Mouse (Mus musculus) embryonic facial prominence, embryonic 11.5 days (tissue): Measurements from ENCODE around the gene Cdk8. TPM values are rescaled to one million over a fixed set of nuclear protein-coding genes. Genes with fewer than 3 reads are reported as not detected.

Experiments used
- ATAC-seq: fragments of 200-750 bp; cut with Nextera tagmentation; replicated peaks from 2 replicates; pipeline ENCODE4 v1.8.0; 2017; ENCODE audit warnings: low read depth; ENCODE audit not compliant: insufficient number of reproducible peaks, low FRiP score, low TSS enrichment
- DNase-seq: peaks from one replicate; pipeline ENCODE4 v3.0.0-alpha.2; 2015; ENCODE audit warnings: low spot score
- H3K27ac ChIP-seq: fragments of 300-500 bp; sonication (generic); replicated peaks from 2 replicates; pipeline ENCODE4 v1.5.1; 2014; ENCODE audit warnings: mild to moderate bottlenecking, low read depth, low read length, control low read depth
- H3K27me3 ChIP-seq: fragments of 300-500 bp; sonication (generic); 2 replicates; pipeline ENCODE4 v1.6.1; 2014; ENCODE audit warnings: mild to moderate bottlenecking, low read length, moderate library complexity, mixed read lengths; ENCODE audit not compliant: control insufficient read depth, insufficient read depth
- H3K36me3 ChIP-seq: fragments of 300-500 bp; sonication (generic); replicated peaks from 2 replicates; pipeline ENCODE4 v1.6.1; 2014; ENCODE audit warnings: low read depth, mild to moderate bottlenecking, low read length, moderate library complexity, mixed read lengths; ENCODE audit not compliant: control insufficient read depth, insufficient read depth
- H3K4me1 ChIP-seq: fragments of 300-500 bp; sonication (generic); 2 replicates; pipeline ENCODE4 v1.6.1; 2014; ENCODE audit warnings: low read length, mixed read lengths; ENCODE audit not compliant: control insufficient read depth, insufficient read depth
- H3K4me2 ChIP-seq: fragments of 300-500 bp; sonication (generic); 2 replicates; pipeline ENCODE4 v1.6.1; 2014; ENCODE audit warnings: low read depth, mild to moderate bottlenecking, control low read depth, low read length, moderate library complexity
- H3K4me3 ChIP-seq: fragments of 300-500 bp; sonication (generic); 2 replicates; pipeline ENCODE4 v1.5.1; 2014; ENCODE audit warnings: low read depth, low read length, control low read depth
- H3K9ac ChIP-seq: fragments of 300-500 bp; sonication (generic); replicated peaks from 2 replicates; pipeline ENCODE4 v1.6.1; 2014; ENCODE audit warnings: mild to moderate bottlenecking, control low read depth, low read length
- H3K9me3 ChIP-seq: fragments of 300-500 bp; sonication (generic); replicated peaks from 2 replicates; pipeline ENCODE4 v1.6.1; 2016; ENCODE audit warnings: mild to moderate bottlenecking, low read length, inconsistent platforms, mixed read lengths; ENCODE audit not compliant: control insufficient read depth
- WGBS: fragments of 180-500 bp; shearing (Covaris S2); extraction: QIAGEN DNeasy Blood & Tissue Kit; methylation state at CpG from one replicate; pipeline ENCODE4 v1.1.7; 2014; 5-methylcytosine and 5-hydroxymethylcytosine counted together
- polyA plus RNA-seq: library from polyadenylated mRNA; unstranded; fragments of >200 nt; fragmentation: Nextera tagmentation; extraction: Ambion mirVana; gene quantifications from 2 replicates; pipeline ENCODE4 v1.2.1, GENCODE M21; 2014

Cdk8 gene
- polyA plus RNA-seq, 1 experiment from 2014 or later, result 39.0 TPM

GRCm38 (mm10) chr5:146251663-146252429 lies 20.8 kb downstream of the Cdk8 start:
- Histone ChIP-seq H3K4me3 (no peak overlapping the region), H3K36me3 (no peaks in the 10 kb centered on the region), H3K4me2 (no peak overlapping the region), H3K9me3 (no peaks in the 10 kb centered on the region), H3K27me3 (no peaks in the 10 kb centered on the region), H3K9ac (no peak overlapping the region), H3K27ac (no peak overlapping the region), H3K4me1 (no peaks in the 10 kb centered on the region)
- ATAC-seq, result no peak
- 88% methylated on average over 5 of the region's 5 CpGs for WGBS
- DNase-seq, result no peak

GRCm38 (mm10) chr5:146253644-146254043 lies 22.6 kb downstream of the Cdk8 start:
- ATAC-seq (no peak), DNase-seq (no peak)
- H3K27ac ChIP-seq, result no peak overlapping the region
- H3K4me2 ChIP-seq, result no peak overlapping the region
- H3K36me3 ChIP-seq, result no peaks in the 10 kb centered on the region
- no peaks in the 10 kb centered on the region for H3K27me3 ChIP-seq
- WGBS, result 84% methylated on average over 5 of the region's 5 CpGs
- H3K9me3 ChIP-seq, result no peaks in the 10 kb centered on the region
- H3K9ac ChIP-seq, result no peak overlapping the region
- no peaks in the 10 kb centered on the region for H3K4me1 ChIP-seq
- H3K4me3 ChIP-seq, result no peak overlapping the region

- no peaks in the 10 kb centered on the region for H3K36me3 ChIP-seq
- WGBS, result 48% methylated on average over 9 of the region's 9 CpGs
Measured at GRCm38 (mm10) chr5:146260003-146260402, 29.0 kb downstream of the Cdk8 start.

GRCm38 (mm10) chr5:146265934-146266591 lies 35.0 kb downstream of the Cdk8 start:
- no peak overlapping the region for H3K4me3 ChIP-seq
- WGBS, result 69% methylated on average over 4 of the region's 6 CpGs
- H3K27ac ChIP-seq, result no peak overlapping the region
- no peaks in the 10 kb centered on the region for H3K36me3 ChIP-seq
- H3K9ac ChIP-seq, result no peak overlapping the region
- DNase-seq (no peak), ATAC-seq (no peak)
- no peaks in the 10 kb centered on the region for H3K4me1 ChIP-seq
- no peak overlapping the region for H3K4me2 ChIP-seq
- no peaks in the 10 kb centered on the region for H3K9me3 ChIP-seq
- no peaks in the 10 kb centered on the region for H3K27me3 ChIP-seq

More at GRCm38 (mm10) chr5:146260003-146260402, 29.0 kb downstream of the Cdk8 start:
- Histone ChIP-seq H3K27me3 (no peaks in the 10 kb centered on the region), H3K9me3 (no peaks in the 10 kb centered on the region), H3K4me1 (no peaks in the 10 kb centered on the region), H3K9ac (no peak overlapping the region), H3K27ac (no peak overlapping the region), H3K4me3 (no peak overlapping the region), H3K4me2 (no peak overlapping the region)
- ATAC-seq (no peak), DNase-seq (no peak)

- Histone ChIP-seq H3K9ac (no peak overlapping the region), H3K27ac (no peak overlapping the region), H3K4me3 (no peak overlapping the region), H3K9me3 (no peaks in the 10 kb centered on the region), H3K36me3 (no peaks in the 10 kb centered on the region), H3K4me1 (no peaks in the 10 kb centered on the region), H3K27me3 (no peaks in the 10 kb centered on the region), H3K4me2 (no peak overlapping the region)
- 94% methylated on average over 7 of the region's 7 CpGs for WGBS
- ATAC-seq, result no peak
- no peak for DNase-seq
Measured at GRCm38 (mm10) chr5:146267776-146268175, 36.7 kb downstream of the Cdk8 start.

GRCm38 (mm10) chr5:146270593-146270992 lies 39.6 kb downstream of the Cdk8 start:
- Histone ChIP-seq H3K4me3 (no peak overlapping the region), H3K4me2 (no peak overlapping the region), H3K9ac (no peak overlapping the region)

GRCm38 (mm10) chr5:146271662-146272061 lies 40.6 kb downstream of the Cdk8 start:
- WGBS, result 87% methylated on average over 5 of the region's 5 CpGs
- ATAC-seq, result no peak

More at GRCm38 (mm10) chr5:146270593-146270992, 39.6 kb downstream of the Cdk8 start:
- Histone ChIP-seq H3K4me1 (no peaks in the 10 kb centered on the region), H3K27ac (no peak overlapping the region), H3K27me3 (no peaks in the 10 kb centered on the region), H3K9me3 (no peaks in the 10 kb centered on the region), H3K36me3 (no peaks in the 10 kb centered on the region; the same call in 1 of the 2 replicates)
- 91% methylated on average over 9 of the region's 9 CpGs for WGBS
- no peak for DNase-seq
- no peak for ATAC-seq

GRCm38 (mm10) chr5:146273096-146273495 lies 42.1 kb downstream of the Cdk8 start:
- H3K27me3 ChIP-seq, result no peaks in the 10 kb centered on the region
- no peak overlapping the region for H3K4me3 ChIP-seq
- H3K9ac ChIP-seq, result no peak overlapping the region
- H3K4me2 ChIP-seq, result no peak overlapping the region
- no peaks in the 10 kb centered on the region for H3K4me1 ChIP-seq
- 85% methylated on average over 4 of the region's 4 CpGs for WGBS
- H3K9me3 ChIP-seq, result no peaks in the 10 kb centered on the region
- no peak for ATAC-seq
- H3K36me3 ChIP-seq, result no peaks in the 10 kb centered on the region; the same call in 1 of the 2 replicates
- no peak overlapping the region for H3K27ac ChIP-seq
- DNase-seq, result no peak

More at GRCm38 (mm10) chr5:146271662-146272061, 40.6 kb downstream of the Cdk8 start:
- H3K4me2 ChIP-seq, result no peak overlapping the region
- DNase-seq, result no peak
- H3K4me3 ChIP-seq, result no peak overlapping the region
- H3K9me3 ChIP-seq, result no peaks in the 10 kb centered on the region
- no peak overlapping the region for H3K9ac ChIP-seq
- no peaks in the 10 kb centered on the region; the same call in 1 of the 2 replicates for H3K36me3 ChIP-seq
- H3K27me3 ChIP-seq, result no peaks in the 10 kb centered on the region
- H3K27ac ChIP-seq, result no peak overlapping the region
- H3K4me1 ChIP-seq, result no peaks in the 10 kb centered on the region
